Mouse (Mus musculus): ENCODE data around the gene Saal1. TPM values are rescaled to one million over a fixed set of nuclear protein-coding genes. Genes with fewer than 3 reads are reported as not detected.
"Not testable (repeated sequence)": the region's sequence is repeated elsewhere in the genome, so short reads cannot be mapped to it uniquely, and the experiment has no call there.

Saal1 gene
- 18.7 and 26.4 TPM in 2 replicates for polyA plus RNA-seq (2016; fragmentation: Nextera tagmentation; extraction: Ambion mirVana)

DNA sequence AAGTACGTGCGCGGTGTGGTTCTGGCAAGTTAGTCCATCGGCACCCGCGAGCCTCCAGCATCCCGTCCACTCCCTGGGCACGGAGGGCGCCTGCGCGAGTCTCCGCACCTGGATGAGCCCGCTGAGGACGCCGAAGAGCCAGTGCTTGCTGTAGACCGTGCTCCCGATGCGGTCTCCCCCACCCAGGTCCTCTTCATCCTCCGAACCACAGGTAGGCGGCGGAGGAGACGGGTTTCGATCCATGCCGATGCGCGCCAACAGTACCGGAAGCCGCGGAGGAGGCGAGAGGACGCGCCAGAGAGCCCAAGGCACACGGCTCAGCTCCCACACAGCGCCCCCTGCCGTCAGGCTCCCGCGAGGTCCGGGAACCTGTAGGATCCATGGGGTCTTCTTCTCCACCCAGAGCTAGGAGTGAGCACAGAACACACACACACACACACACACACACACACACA lies at the start of gene Saal1:
TSS of gene Saal1 (minus strand) at position 291 of the 455 bp plus-strand sequence.
- 0% methylated on average over 38 of the region's 38 CpGs for WGBS
- Histone ChIP-seq H3K4me3 (peak within 1 kb of the TSS; percentile 87), H3K27ac (peak within 1 kb of the TSS; percentile 98), H3K27me3 (ENCODE audit: insufficient read depth, poor library complexity, severe bottlenecking) (peaks cover 3% of the 10 kb centered on the region; the same call in 1 of the 2 replicates), H3K36me3 (peaks cover 30% of the 10 kb centered on the region), H3K4me1 (peaks cover 9% of the 10 kb centered on the region; the same call in 1 of the 2 replicates), H3K9me3 (no peaks in the 10 kb centered on the region)
- peak; percentile 96 for DNase-seq (ENCODE audit: low spot score)

DNA sequence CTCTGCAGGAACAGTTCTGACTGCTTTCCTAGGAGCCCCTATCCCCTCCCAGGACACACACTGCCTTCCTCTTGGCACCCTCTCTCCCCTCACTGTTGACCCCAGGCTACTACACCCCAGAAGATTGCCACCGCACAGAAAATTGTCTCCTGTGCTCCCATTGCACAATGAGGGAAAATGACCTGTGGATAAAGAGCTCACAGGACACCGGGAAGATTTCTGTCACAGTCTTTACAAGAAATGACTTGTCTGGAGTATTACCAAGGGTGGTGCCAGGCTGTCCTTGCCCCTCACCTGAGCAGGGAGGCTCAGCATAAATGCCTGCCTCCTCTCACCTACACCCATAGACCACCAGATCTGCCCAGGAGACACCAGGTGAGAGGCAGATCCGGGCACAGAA lies 41.0 kb upstream of the Saal1 start, which contains the start of gene Saa2:
TSS of gene Saa2 (plus strand) at position 301 of the 400 bp plus-strand sequence.
- Histone ChIP-seq H3K9me3 (no peaks in the 10 kb centered on the region), H3K4me1 (no peaks in the 10 kb centered on the region), H3K36me3 (no peaks in the 10 kb centered on the region), H3K27ac (no peak within 1 kb of the TSS), H3K27me3 (ENCODE audit: insufficient read depth, poor library complexity, severe bottlenecking) (no peaks in the 10 kb centered on the region), H3K4me3 (no peak within 1 kb of the TSS)
- whole genome bisulfite sequencing = 70% methylated on average over 3 of the region's 3 CpGs
- DNase-seq (ENCODE audit: low spot score) = no peak

DNA sequence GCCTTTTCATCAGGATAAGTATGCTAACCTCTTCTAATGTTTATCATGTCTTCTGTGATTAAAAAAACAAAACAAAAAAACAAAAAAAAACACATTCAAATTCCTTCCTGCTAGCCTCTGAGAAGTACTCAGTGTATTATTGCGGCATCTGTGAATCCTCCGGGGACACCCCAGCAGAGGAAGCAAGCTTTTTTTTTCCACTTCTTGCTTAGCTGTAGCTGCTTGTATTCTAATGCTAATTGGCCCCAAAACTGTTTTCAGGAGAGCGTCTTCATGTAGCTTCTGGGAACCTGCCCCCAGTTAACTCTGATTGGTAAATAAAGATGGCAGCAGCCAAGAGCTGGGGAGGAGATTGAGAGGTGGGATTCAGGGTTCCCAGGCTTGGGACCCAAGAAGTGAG lies 38.0 kb upstream of the Saal1 start:
- Histone ChIP-seq H3K36me3 (no peaks in the 10 kb centered on the region), H3K4me3 (no peak overlapping the region), H3K4me1 (no peaks in the 10 kb centered on the region), H3K9me3 (no peaks in the 10 kb centered on the region), H3K27ac (no peak overlapping the region), H3K27me3 (ENCODE audit: insufficient read depth, poor library complexity, severe bottlenecking) (no peaks in the 10 kb centered on the region)
- 60% methylated on average over 3 of the region's 3 CpGs for WGBS
- no peak for DNase-seq (ENCODE audit: low spot score)

DNA sequence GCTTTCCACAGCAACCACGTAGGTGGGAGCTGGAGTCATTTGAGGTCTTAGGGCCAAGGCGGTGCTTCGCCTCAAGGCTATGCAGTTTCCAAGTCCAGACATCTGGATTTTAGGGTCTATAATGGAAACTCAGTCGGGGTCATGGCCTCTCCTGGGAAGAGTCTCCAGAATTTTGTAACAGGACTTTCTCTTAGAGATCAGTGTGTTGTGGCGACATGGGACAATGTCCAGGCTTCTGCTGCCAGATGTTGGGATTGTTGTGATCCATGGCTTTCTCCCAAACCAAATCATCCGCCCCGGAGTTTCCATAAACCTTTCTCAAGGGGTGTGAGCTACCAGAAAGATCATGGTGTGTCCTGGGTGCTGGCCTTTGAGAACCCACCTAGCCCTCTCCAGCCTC lies 35.9 kb upstream of the Saal1 start:
- Histone ChIP-seq H3K27ac (no peak overlapping the region), H3K4me1 (no peaks in the 10 kb centered on the region), H3K36me3 (no peaks in the 10 kb centered on the region), H3K4me3 (no peak overlapping the region), H3K9me3 (no peaks in the 10 kb centered on the region), H3K27me3 (ENCODE audit: insufficient read depth, poor library complexity, severe bottlenecking) (no peaks in the 10 kb centered on the region)
- WGBS = 82% methylated on average over 7 of the region's 7 CpGs
- DNase-seq (ENCODE audit: low spot score) = no peak

DNA sequence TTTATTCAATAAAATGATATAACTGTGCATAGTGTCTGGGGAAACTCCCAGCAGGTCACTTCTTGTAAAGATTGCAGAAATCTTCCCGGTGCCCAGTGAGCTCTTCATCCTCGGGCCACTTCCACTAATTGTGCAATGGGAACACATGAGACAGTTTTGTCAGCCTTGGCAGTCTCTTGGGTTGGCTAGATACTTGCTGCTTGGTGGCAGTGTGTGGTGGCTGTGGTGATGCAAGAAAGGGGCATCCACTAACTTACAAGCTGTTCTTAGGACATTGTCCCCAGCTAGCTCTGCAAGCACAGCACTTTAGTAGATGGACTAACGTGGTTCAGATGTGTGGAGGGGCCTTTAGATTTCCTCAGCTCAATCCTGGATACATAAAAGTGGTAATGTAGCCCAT lies 35.3 kb upstream of the Saal1 start:
- no peak overlapping the region for H3K27ac ChIP-seq
- no peak for DNase-seq (ENCODE audit: low spot score)
- 82% methylated on average over 3 of the region's 3 CpGs for WGBS
- H3K36me3 ChIP-seq = no peaks in the 10 kb centered on the region
- H3K27me3 ChIP-seq (ENCODE audit: insufficient read depth, poor library complexity, severe bottlenecking) = no peaks in the 10 kb centered on the region
- H3K4me3 ChIP-seq = no peak overlapping the region
- no peaks in the 10 kb centered on the region for H3K4me1 ChIP-seq
- H3K9me3 ChIP-seq = no peaks in the 10 kb centered on the region

DNA sequence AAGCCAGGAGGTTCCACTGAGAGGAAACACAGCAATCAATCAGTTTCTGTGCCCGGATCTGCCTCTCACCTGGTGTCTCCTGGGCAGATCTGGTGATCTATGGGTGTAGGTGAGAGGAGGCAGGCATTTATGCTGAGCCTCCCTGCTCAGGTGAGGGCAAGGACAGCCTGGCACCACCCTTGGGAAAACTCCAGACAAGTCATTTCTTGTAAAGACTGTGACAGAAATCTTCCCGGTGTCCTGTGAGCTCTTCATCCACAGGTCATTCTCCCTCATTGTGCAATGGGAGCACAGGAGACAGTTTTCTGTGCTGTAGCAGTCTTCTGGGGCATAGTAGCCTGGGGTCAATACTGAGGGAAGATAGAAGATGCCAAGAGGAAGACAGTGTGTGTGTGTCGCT lies 32.4 kb upstream of the Saal1 start, which contains the start of gene Saa1:
TSS of gene Saa1 (minus strand) at position 101 of the 400 bp plus-strand sequence.
- H3K4me3 ChIP-seq; H3K27ac ChIP-seq; H3K4me1 ChIP-seq; DNase-seq (ENCODE audit: low spot score); H3K36me3 ChIP-seq; H3K9me3 ChIP-seq; H3K27me3 ChIP-seq (ENCODE audit: insufficient read depth, poor library complexity, severe bottlenecking): not testable (repeated sequence)
- 77% methylated on average over 3 of the region's 3 CpGs for WGBS

DNA sequence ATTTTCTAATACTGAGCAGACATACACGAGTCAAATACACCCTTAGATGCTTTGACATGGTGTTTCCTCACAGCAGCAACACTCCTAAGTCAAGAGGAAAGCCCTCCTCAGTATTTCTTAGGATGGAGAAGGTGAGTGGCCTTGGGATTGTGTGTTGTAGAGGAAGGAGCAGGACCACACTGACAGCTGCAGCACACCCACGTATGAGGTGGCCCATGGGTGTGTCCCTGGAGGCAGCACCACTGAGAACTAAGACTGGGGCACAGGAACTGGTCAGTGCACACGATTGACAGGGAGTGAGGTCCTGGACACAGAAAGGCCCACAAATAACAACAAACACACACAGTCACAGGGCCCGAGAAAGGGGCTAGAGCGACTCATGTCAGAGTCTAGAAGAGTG lies 29.6 kb upstream of the Saal1 start:
- not testable (repeated sequence) for H3K4me3 ChIP-seq; DNase-seq (ENCODE audit: low spot score); H3K4me1 ChIP-seq; H3K27ac ChIP-seq; H3K36me3 ChIP-seq; H3K27me3 ChIP-seq (ENCODE audit: insufficient read depth, poor library complexity, severe bottlenecking); H3K9me3 ChIP-seq
- 72% methylated on average over 5 of the region's 5 CpGs for WGBS

DNA sequence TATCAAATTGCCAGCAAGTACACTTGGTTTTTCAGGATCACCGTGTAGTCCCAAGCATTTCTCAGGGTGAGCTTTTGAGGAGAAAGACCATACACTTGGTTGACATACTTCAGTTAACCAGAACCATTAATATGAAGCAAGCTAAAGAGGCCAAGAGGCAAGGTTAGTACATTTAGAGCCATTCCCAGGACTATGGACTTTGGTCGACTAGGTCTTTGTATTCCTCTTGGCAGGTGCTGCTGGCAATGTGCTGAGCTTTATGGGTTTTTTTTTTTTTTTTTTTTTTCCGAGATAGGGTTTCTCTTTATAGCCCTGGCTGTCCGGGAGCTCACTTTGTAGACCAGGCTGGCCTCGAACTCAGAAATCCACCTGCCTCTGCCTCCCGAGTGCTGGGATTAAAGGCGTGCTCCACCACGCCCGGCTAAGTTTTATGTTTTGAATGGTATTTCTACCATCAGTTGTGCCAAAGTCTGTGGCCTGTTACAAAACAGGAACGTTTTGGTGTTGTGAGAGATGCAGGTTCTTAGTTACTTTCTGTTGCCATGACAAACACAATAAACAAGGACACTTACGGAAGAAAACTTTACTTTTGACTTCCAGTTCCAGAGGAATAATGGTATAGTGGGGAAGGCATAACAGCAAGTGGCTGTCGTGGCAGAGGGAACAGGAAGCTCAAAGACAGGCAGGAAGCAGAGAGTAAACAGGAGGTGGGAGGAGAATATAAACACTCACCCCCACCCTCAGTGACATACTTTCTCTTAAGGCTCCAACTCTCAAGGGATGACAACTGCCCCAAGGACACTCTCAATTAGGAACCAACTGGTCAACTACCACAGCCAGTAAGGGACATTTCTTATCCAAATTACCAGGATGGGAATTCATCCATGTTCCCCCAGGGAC lies 28.3 kb upstream of the Saal1 start:
- Histone ChIP-seq H3K4me3 (no peak overlapping the region), H3K27ac (no peak overlapping the region), H3K9me3 (no peaks in the 10 kb centered on the region), H3K36me3 (no peaks in the 10 kb centered on the region), H3K4me1 (0 out of 2 replicates have a peak, but pooled peaks cover 4% of the 10 kb centered on the region), H3K27me3 (ENCODE audit: insufficient read depth, poor library complexity, severe bottlenecking) (no peaks in the 10 kb centered on the region; the same call in 1 of the 2 replicates)
- 70% methylated on average over 12 of the region's 12 CpGs for WGBS
- no peak for DNase-seq (ENCODE audit: low spot score)

DNA sequence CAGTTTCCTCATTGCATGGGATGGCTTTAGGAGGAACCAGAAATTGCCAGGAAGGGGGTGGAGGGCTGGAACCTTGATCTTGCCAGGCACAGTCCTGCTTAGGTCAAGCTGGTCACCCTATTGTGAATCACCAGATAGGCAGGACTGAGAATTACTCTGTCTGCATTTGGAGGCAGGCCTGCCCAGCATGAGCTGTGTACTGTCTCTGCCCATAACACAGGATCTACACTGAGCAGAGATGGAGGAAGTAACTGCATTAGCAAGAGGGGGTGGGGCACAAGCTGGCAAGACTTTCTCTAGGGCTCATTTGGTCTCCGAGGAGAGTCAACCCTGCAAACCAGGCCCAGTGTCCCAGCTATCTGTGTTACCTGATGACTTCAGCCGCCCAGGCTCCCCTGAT lies 24.5 kb upstream of the Saal1 start:
- no peak overlapping the region for H3K27ac ChIP-seq
- 67% methylated on average over 2 of the region's 2 CpGs for WGBS
- H3K9me3 ChIP-seq = no peaks in the 10 kb centered on the region
- H3K4me1 ChIP-seq = 0 out of 2 replicates have a peak, but pooled peaks cover 4% of the 10 kb centered on the region
- DNase-seq (ENCODE audit: low spot score) = no peak
- no peaks in the 10 kb centered on the region; the same call in 1 of the 2 replicates for H3K27me3 ChIP-seq (ENCODE audit: insufficient read depth, poor library complexity, severe bottlenecking)
- no peak overlapping the region for H3K4me3 ChIP-seq
- H3K36me3 ChIP-seq = no peaks in the 10 kb centered on the region

DNA sequence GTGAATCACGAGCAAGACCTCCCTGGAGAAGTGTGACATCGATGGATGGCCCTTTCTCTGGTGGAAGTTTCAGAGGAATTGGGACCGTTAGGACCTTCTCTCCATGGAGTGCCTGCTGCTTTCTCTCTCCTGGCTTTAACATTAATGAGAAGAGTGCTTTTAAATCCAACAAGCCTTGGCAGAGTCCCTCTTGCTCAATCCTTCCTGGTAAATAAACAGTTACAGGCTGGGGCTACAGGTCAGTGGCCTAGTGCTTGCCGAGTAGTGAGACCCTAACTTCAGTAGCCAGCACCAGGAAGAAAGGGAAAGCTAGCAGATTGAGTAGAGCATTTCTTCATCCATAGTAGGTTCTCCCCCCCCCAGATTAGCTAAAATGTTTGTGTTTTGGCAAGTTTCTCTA lies 22.0 kb upstream of the Saal1 start, which contains the start of gene Saa4:
TSS of gene Saa4 (minus strand) at position 146 of the 400 bp plus-strand sequence.
- Histone ChIP-seq H3K4me3 (no peak within 1 kb of the TSS), H3K36me3 (no peaks in the 10 kb centered on the region), H3K4me1 (peaks cover 7% of the 10 kb centered on the region; the same call in 1 of the 2 replicates), H3K27ac (no peak within 1 kb of the TSS), H3K27me3 (ENCODE audit: insufficient read depth, poor library complexity, severe bottlenecking) (no peaks in the 10 kb centered on the region; the same call in 1 of the 2 replicates), H3K9me3 (no peaks in the 10 kb centered on the region)
- WGBS = 67% methylated on average over 4 of the region's 4 CpGs
- DNase-seq (ENCODE audit: low spot score) = no peak

DNA sequence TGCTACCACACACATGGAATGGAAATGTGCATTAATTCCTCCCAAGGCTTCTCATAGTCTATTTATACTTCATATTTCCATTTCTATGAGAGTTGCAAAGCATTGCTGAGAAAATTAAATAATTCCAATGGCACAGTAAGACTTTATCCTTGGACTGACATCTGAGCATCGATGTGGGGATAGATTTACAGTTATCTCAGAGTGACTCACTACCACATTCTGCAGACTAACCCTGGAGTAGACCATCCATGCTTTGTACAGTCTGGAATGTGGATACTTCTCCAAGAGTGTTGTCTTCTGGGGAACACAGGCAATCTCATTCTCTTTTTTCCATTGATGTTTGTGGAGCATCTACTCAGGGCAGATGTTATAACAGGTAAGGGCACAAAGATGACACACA lies 17.1 kb upstream of the Saal1 start:
- 77% methylated on average over 1 of the region's 1 CpGs for WGBS
- Histone ChIP-seq H3K27me3 (ENCODE audit: insufficient read depth, poor library complexity, severe bottlenecking) (0 out of 2 replicates have a peak, but pooled peaks cover 5% of the 10 kb centered on the region), H3K27ac (no peak overlapping the region), H3K9me3 (no peaks in the 10 kb centered on the region), H3K36me3 (no peaks in the 10 kb centered on the region), H3K4me3 (no peak overlapping the region), H3K4me1 (peaks cover 4% of the 10 kb centered on the region; the same call in 1 of the 2 replicates)
- no peak for DNase-seq (ENCODE audit: low spot score)

DNA sequence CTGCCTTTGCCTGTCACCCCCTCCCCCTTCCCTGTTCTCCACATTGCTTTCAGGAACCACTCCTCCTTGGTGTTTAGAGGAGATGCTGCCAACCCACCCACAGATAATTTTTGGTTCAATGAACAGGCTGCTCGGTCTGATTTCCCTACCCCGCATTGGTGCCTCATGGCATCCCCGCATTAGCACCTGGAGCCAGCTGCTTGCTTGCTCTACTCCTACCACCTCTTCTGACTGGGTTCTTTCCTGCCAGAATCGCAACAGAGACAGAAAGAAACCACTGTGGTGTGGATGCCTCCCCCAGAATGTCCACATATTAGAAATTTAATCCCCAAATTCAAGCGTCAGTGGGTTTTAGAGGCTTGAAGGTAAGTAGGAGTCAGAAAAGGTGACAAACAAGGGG lies 13.9 kb upstream of the Saal1 start:
- Histone ChIP-seq H3K9me3 (no peaks in the 10 kb centered on the region), H3K4me1 (peaks cover 4% of the 10 kb centered on the region; the same call in 1 of the 2 replicates), H3K4me3 (no peak overlapping the region), H3K27ac (no peak overlapping the region), H3K27me3 (ENCODE audit: insufficient read depth, poor library complexity, severe bottlenecking) (0 out of 2 replicates have a peak, but pooled peaks cover 12% of the 10 kb centered on the region), H3K36me3 (no peaks in the 10 kb centered on the region)
- DNase-seq (ENCODE audit: low spot score) = no peak
- 75% methylated on average over 5 of the region's 5 CpGs for WGBS

DNA sequence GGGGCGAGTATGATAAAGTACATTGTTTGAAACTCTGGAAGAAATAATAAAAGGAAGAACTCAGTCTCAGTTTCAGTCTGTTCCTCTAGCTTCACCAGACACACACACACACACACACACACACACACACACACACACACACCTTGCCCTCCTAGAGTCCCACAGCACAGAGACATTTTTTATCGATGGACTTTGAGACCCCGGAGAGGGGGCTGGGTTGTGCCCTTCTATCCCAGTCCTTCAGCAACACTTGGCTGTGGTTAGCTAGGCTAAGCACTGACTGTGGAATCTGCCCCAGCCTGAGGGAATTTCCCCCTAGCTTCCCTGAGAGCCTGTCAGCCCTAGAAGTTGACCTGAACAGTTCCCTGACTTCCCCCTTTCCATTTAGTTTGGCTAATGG lies 13.4 kb upstream of the Saal1 start:
- no peak overlapping the region for H3K4me3 ChIP-seq
- H3K4me1 ChIP-seq = peaks cover 2% of the 10 kb centered on the region; the same call in 1 of the 2 replicates
- no peak for DNase-seq (ENCODE audit: low spot score)
- 81% methylated on average over 3 of the region's 3 CpGs for WGBS
- no peaks in the 10 kb centered on the region for H3K36me3 ChIP-seq
- H3K27ac ChIP-seq = no peak overlapping the region
- H3K27me3 ChIP-seq (ENCODE audit: insufficient read depth, poor library complexity, severe bottlenecking) = 0 out of 2 replicates have a peak, but pooled peaks cover 12% of the 10 kb centered on the region
- H3K9me3 ChIP-seq = no peaks in the 10 kb centered on the region

All from heart, embryonic 10.5 days (tissue).